Mouse (Mus musculus): ENCODE measurements around the gene Tmem59l. TPM values are rescaled to one million over a fixed set of nuclear protein-coding genes. Genes with fewer than 3 reads are reported as not detected.

Tmem59l gene
- polyA plus RNA-seq, 1 experiment from 2014 or later = 2.4 TPM

DNA sequence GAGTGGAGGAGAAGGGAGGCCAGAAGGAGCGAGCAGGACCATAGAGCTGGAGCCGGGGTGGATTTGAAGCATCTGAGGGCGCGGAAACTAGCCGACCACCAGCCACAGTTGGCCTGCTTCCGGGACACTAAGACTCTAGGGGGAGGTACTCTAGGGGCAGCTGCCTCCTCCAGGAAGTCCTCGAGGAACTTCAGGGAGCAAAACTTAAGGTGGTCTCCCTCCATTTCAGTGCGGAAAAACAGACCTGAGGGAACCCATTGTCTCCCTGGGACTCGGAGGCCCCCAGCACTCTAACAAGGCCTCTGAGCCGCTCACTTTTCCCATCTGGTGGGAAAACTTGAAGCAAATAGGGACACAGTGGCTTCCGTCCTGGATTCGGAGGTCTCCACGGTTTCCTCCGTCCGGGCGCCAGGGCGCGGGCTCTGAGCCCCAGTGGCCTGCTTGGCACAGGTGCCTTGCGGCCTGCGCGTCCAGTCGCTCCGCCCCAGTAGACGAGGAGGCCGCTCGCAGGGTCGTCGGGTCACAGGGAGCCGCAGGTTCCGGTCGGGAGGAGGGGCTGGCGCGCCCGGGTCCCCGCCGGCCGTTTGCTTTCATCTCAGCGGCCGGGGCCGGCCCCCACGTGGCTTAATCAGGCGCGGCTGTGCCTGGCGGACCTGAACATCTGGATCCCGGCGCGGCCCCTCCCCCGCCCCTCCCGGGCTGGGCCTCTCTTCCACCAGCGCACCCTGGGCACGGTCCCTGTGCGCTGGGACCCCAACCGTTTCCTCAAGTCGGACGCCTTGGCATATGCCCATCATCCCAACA is 1.0 kb upstream of the Tmem59l start:
- Histone ChIP-seq H3K4me1 (replicated peaks; ENCODE audit: control insufficient read depth, insufficient read depth, low read length) (peaks cover 6% of the 10 kb centered on the region; the same call in 1 of the 2 replicates), H3K4me2 (replicated peaks; ENCODE audit: low read depth) (peak overlapping the region; percentile 65), H3K36me3 (ENCODE audit: control insufficient read depth, insufficient read depth) (no peaks in the 10 kb centered on the region), H3K27ac (ENCODE audit: low read depth, low read length) (no peak overlapping the region), H3K4me3 (ENCODE audit: low read depth, low read length) (peak overlapping the region; percentile 39), H3K27me3 (replicated peaks; ENCODE audit: control insufficient read depth, insufficient read depth, low read length) (peaks cover 87% of the 10 kb centered on the region), H3K9ac (ENCODE audit: low read depth, low read length) (no peak overlapping the region), H3K9me3 (ENCODE audit: control insufficient read depth) (no peaks in the 10 kb centered on the region)
- WGBS = 7% methylated on average over 55 of the region's 55 CpGs
- ATAC-seq = no peak
- no peak for TF ChIP-seq CTCF (IDR thresholded peaks at IDR 0.05; ENCODE audit: low read depth)

DNA sequence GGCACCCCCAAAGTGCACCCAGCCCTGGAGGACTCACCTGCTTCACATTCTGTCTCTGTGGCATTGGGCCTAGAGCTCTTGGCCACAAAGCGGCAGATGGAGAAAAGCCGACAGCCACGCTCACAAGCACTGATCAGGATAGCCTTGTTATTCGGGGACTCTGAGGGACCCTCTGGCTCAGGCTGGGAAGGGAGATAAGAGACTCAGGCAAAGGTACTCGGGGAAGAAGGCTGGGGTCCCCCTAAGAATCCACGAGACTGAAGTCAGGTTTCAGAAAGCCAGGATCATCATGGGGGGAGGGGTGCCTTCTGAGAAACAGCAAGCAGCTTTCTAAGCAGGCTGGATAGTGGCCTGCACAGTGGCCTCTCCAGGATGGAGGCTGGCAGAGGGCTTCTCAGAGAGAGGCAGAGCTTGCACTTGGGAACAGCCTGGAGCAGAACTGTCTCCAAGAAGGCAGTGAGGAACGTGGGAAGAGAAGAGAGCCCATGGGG is 922 bp downstream of the Tmem59l start:
- no peaks in the 10 kb centered on the region for H3K9me3 ChIP-seq (ENCODE audit: control insufficient read depth)
- no peak overlapping the region for H3K27ac ChIP-seq (ENCODE audit: low read depth, low read length)
- no peak for TF ChIP-seq CTCF (IDR thresholded peaks at IDR 0.05; ENCODE audit: low read depth)
- H3K4me2 ChIP-seq (replicated peaks; ENCODE audit: low read depth) = no peak overlapping the region
- 65% methylated on average over 7 of the region's 7 CpGs for WGBS
- H3K4me3 ChIP-seq (ENCODE audit: low read depth, low read length) = no peak overlapping the region
- no peak for ATAC-seq
- no peak overlapping the region for H3K9ac ChIP-seq (ENCODE audit: low read depth, low read length)
- peaks cover 68% of the 10 kb centered on the region for H3K27me3 ChIP-seq (replicated peaks; ENCODE audit: control insufficient read depth, insufficient read depth, low read length)
- H3K36me3 ChIP-seq (ENCODE audit: control insufficient read depth, insufficient read depth) = no peaks in the 10 kb centered on the region
- H3K4me1 ChIP-seq (replicated peaks; ENCODE audit: control insufficient read depth, insufficient read depth, low read length) = peaks cover 6% of the 10 kb centered on the region

DNA sequence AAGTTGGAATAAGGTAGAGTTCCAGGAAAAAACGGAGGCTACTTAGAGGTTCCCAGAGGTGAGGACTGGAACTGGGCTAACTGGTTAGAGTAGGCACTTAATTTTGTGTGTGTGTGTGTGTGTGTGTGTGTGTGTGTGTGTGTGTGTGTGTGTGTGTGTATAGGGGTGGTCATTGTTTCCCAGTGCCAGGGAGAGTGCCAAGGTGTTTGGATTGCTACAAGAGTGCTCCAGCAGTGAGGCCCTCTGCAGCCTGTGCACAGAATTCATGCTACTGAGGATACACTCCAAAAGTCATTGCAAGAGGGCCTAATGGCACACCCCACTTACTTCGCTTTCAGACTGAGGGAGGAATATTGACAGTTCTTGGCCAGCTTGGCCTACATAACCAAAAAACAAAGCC is 4.2 kb downstream of the Tmem59l start:
- H3K9ac ChIP-seq (ENCODE audit: low read depth, low read length) = no peak overlapping the region
- no peaks in the 10 kb centered on the region for H3K36me3 ChIP-seq (ENCODE audit: control insufficient read depth, insufficient read depth)
- 59% methylated on average over 2 of the region's 2 CpGs for WGBS
- H3K4me2 ChIP-seq (replicated peaks; ENCODE audit: low read depth) = no peak overlapping the region
- TF ChIP-seq CTCF (IDR thresholded peaks at IDR 0.05; ENCODE audit: low read depth) = no peak
- H3K27me3 ChIP-seq (replicated peaks; ENCODE audit: control insufficient read depth, insufficient read depth, low read length) = peaks cover 35% of the 10 kb centered on the region
- H3K9me3 ChIP-seq (ENCODE audit: control insufficient read depth) = no peaks in the 10 kb centered on the region
- no peaks in the 10 kb centered on the region; the same call in 1 of the 2 replicates for H3K4me1 ChIP-seq (replicated peaks; ENCODE audit: control insufficient read depth, insufficient read depth, low read length)
- H3K27ac ChIP-seq (ENCODE audit: low read depth, low read length) = no peak overlapping the region
- no peak for ATAC-seq
- H3K4me3 ChIP-seq (ENCODE audit: low read depth, low read length) = no peak overlapping the region

DNA sequence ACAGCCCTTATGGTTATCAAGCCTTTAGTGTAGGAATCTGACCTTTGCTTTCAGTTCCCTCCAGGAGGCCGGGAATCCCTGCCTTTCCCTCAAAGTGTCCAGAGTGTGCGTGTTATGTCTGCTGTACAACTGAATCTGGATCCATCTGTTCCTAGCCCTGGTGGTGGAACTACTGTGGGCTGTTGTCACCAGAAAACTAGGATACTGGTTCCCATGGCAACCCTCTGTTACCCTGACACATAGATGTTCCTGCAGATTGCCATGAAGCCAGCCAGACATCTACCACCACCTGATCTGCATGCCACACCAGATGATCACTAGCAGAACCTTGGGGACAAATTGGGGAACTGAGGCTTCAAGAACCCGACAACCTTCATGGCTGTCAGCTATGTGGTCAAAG is 5.2 kb downstream of the Tmem59l start:
- no peak overlapping the region for H3K4me2 ChIP-seq (replicated peaks; ENCODE audit: low read depth)
- H3K36me3 ChIP-seq (ENCODE audit: control insufficient read depth, insufficient read depth) = no peaks in the 10 kb centered on the region
- H3K4me1 ChIP-seq (replicated peaks; ENCODE audit: control insufficient read depth, insufficient read depth, low read length) = peaks cover 6% of the 10 kb centered on the region; the same call in 1 of the 2 replicates
- no peak overlapping the region for H3K4me3 ChIP-seq (ENCODE audit: low read depth, low read length)
- H3K27me3 ChIP-seq (replicated peaks; ENCODE audit: control insufficient read depth, insufficient read depth, low read length) = peaks cover 26% of the 10 kb centered on the region
- H3K9ac ChIP-seq (ENCODE audit: low read depth, low read length) = no peak overlapping the region
- no peaks in the 10 kb centered on the region for H3K9me3 ChIP-seq (ENCODE audit: control insufficient read depth)
- H3K27ac ChIP-seq (ENCODE audit: low read depth, low read length) = no peak overlapping the region
- no peak for TF ChIP-seq CTCF (IDR thresholded peaks at IDR 0.05; ENCODE audit: low read depth)
- no peak for ATAC-seq
- 54% methylated on average over 3 of the region's 3 CpGs for WGBS

DNA sequence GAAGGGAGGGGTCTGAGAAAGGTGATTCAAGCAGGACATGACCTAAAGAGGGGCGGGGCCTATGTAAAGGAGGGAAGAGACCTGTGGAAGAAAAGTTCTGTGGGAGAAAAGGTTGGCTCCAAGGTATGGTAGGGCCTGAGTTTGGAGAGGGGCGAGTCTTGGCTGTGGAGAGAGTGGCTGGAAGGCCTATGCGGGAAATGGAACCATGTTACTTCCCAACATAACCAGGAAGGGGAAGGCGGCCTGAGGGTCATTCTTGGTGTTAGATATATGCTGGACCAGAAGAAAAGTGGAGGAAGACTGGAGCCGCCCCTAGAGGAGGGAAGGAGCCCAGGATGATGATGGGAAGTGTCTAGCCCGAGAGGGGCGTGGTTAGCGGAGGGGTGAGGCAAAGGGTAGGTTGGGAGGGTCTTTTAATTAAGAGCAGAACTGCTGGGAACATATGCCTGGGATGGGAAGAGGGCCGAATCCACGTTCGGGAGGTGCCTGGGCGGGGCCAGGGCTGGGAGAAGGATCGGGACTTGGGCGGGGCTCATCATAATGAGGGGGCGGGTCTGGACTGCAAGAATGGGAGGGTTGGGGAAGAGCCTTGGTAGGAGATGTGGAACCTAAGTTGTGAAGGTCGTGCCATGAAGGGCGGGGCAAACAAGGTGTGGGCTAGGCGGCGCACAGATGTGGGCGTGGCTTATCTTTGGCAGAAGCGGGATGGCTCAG is 9.7 kb downstream of the Tmem59l start:
- no peak overlapping the region for H3K9ac ChIP-seq (ENCODE audit: low read depth, low read length)
- no peaks in the 10 kb centered on the region for H3K9me3 ChIP-seq (ENCODE audit: control insufficient read depth)
- H3K36me3 ChIP-seq (ENCODE audit: control insufficient read depth, insufficient read depth) = no peaks in the 10 kb centered on the region
- H3K4me3 ChIP-seq (ENCODE audit: low read depth, low read length) = peak overlapping the region; percentile 71
- H3K4me1 ChIP-seq (replicated peaks; ENCODE audit: control insufficient read depth, insufficient read depth, low read length) = peaks cover 6% of the 10 kb centered on the region; the same call in 1 of the 2 replicates
- TF ChIP-seq CTCF (IDR thresholded peaks at IDR 0.05; ENCODE audit: low read depth) = no peak
- peak overlapping the region; percentile 86 for H3K4me2 ChIP-seq (replicated peaks; ENCODE audit: low read depth)
- H3K27ac ChIP-seq (ENCODE audit: low read depth, low read length) = peak overlapping the region; percentile 66
- WGBS = 3% methylated on average over 21 of the region's 21 CpGs
- no peaks in the 10 kb centered on the region for H3K27me3 ChIP-seq (replicated peaks; ENCODE audit: control insufficient read depth, insufficient read depth, low read length)
- peak; percentile 40 for ATAC-seq
